Mouse (Mus musculus) brain, embryonic 14.5 days (tissue): ENCODE data around the gene Arfgef2.

Experiments used
- CTCF ChIP-seq: fragments of 200-500 bp; IDR thresholded peaks from 2 replicates; pipeline ENCODE4 v1.5.1; 2012; ENCODE audit warnings: inconsistent platforms, mild to moderate bottlenecking, moderate library complexity, borderline replicate concordance; ENCODE audit not compliant: insufficient read depth, insufficient read length; ENCODE audit errors: extremely low read depth
- POLR2A ChIP-seq: fragments of 200-500 bp; IDR thresholded peaks from 2 replicates; pipeline ENCODE4 v1.6.1; 2012; ENCODE audit warnings: mild to moderate bottlenecking, inconsistent platforms, borderline replicate concordance; ENCODE audit not compliant: poor library complexity, insufficient read depth, insufficient read length, severe bottlenecking; ENCODE audit errors: extremely low read depth

DNA sequence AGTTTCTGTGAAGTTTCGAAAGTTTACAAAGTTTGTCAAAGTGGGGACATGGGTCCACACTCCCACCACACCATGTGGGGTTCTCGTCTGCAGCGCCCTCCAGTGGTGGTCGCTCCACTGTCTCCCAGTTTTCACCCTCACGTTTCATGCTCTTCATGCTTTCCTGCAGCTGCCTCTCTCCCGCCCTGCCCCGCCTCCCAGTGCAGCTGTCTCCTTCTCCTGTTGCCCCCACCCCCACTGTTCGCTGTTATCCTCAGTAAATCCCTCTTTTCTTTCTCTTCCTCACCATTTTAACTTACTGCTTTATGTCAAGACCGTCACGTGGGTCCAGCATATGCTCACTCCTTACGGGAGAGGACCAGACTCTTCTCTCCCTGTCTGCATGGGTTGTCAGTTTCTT, 82.4 kb downstream of the Arfgef2 start:
- TF ChIP-seq CTCF (peak; percentile 55), POLR2A (no peak)
